Mouse (Mus musculus): ENCODE measurements at regions not wholly inside any gene's neighbourhood (a gene's known extent, or its start where the extent isn't known, plus 50 kb on each side); places are given as distances from the start of the nearest gene placed in this dataset.

DNA sequence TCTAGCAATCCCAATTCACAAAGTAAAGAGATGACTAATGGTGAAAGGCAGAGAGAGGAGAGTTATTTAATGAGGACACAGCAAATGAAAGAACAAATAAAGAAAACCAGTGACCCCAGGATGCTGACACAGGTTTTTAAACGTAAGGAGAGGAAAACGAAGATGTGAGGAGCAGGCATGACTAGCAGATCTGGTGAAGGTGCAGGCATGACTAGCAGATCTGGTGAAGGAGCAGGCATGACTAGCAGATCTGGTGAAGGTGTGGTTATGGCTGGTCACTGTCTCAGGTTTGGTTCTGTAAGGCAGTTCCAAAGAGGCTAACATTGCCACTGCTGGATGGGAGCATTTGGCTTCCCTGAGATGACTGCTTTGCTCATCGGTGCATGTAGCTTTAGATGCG lies 57.0 kb downstream of the Mbl2 start:
- no peak for ATAC-seq
- 78% methylated on average over 4 of the region's 4 CpGs for WGBS
- H3K36me3 ChIP-seq (ENCODE audit: control insufficient read depth, insufficient read depth, low read length): no peaks in the 10 kb centered on the region

DNA sequence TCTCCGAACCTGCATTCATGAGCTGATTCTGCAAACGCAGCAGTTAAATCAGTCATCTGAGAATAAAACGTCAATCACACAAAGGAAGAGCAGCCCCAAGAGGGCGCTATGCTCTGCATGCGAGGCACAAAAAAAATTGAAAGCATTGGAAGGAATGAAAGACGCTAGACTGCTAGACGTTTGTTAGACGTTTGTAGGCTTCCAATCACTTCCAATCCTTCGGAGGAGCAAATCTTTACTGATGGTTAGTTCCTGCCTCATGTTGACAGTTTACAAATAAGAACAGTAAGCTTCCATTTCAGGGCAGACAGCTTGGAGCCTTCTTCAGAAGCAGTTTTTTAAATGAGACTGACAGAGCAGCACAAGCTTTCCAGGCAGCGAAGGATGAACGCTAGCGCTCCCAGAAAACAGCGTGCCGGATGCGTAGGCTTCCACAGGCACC lies 62.5 kb downstream of the Mbl2 start:
- Histone ChIP-seq H3K9ac (ENCODE audit: low read length) (no peak overlapping the region), H3K9me3 (replicated peaks; ENCODE audit: control insufficient read depth, low read length) (no peaks in the 10 kb centered on the region), H3K4me1 (ENCODE audit: control insufficient read depth, insufficient read depth, low read length) (no peaks in the 10 kb centered on the region), H3K4me3 (ENCODE audit: low read depth, low read length) (no peak overlapping the region), H3K36me3 (ENCODE audit: control insufficient read depth, insufficient read depth, low read length) (no peaks in the 10 kb centered on the region), H3K27me3 (replicated peaks; ENCODE audit: control insufficient read depth, insufficient read depth, low read length) (no peaks in the 10 kb centered on the region), H3K4me2 (ENCODE audit: low read length) (no peak overlapping the region), H3K27ac (ENCODE audit: low read depth, low read length) (no peak overlapping the region)
- peak; percentile 82 for DNase-seq (ENCODE audit: low spot score)
- no peak for ATAC-seq
- 46% methylated on average over 15 of the region's 15 CpGs for WGBS

More for the DNA sequence above, 57.0 kb downstream of the Mbl2 start:
- H3K4me1 ChIP-seq (ENCODE audit: control insufficient read depth, insufficient read depth, low read length): no peaks in the 10 kb centered on the region
- no peak overlapping the region for H3K4me3 ChIP-seq (ENCODE audit: low read depth, low read length)
- H3K9me3 ChIP-seq (replicated peaks; ENCODE audit: control insufficient read depth, low read length): no peaks in the 10 kb centered on the region
- no peaks in the 10 kb centered on the region for H3K27me3 ChIP-seq (replicated peaks; ENCODE audit: control insufficient read depth, insufficient read depth, low read length)
- no peak overlapping the region for H3K27ac ChIP-seq (ENCODE audit: low read depth, low read length)
- H3K4me2 ChIP-seq (ENCODE audit: low read length): no peak overlapping the region
- no peak for DNase-seq (ENCODE audit: low spot score)
- no peak overlapping the region for H3K9ac ChIP-seq (ENCODE audit: low read length)

DNA sequence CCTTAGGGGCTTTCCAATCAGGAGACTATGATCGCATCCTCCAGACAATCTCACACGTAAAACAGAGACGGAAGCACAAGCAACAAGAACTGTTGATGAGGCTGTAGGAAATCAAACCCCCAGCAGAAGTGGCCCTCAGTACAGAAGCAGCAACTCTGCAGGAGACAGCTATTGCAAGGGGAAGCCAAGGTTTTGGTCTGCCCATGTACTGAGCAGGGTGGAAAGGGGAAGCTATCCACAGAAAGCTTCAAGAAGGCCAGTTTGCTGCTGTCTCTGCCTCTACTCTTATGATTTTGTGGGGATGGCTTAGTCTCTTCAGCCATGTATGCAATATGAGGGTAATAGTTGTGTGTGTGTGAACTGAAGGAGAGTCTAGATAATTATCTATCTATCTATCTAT lies 63.3 kb downstream of the Mbl2 start:
- ATAC-seq: no peak
- H3K36me3 ChIP-seq (ENCODE audit: control insufficient read depth, insufficient read depth, low read length): no peaks in the 10 kb centered on the region
- DNase-seq (ENCODE audit: low spot score): no peak
- H3K4me3 ChIP-seq (ENCODE audit: low read depth, low read length): no peak overlapping the region
- H3K4me2 ChIP-seq (ENCODE audit: low read length): no peak overlapping the region
- no peaks in the 10 kb centered on the region for H3K4me1 ChIP-seq (ENCODE audit: control insufficient read depth, insufficient read depth, low read length)
- H3K9ac ChIP-seq (ENCODE audit: low read length): no peak overlapping the region
- 98% methylated on average over 3 of the region's 3 CpGs for WGBS
- H3K27ac ChIP-seq (ENCODE audit: low read depth, low read length): no peak overlapping the region
- no peaks in the 10 kb centered on the region for H3K27me3 ChIP-seq (replicated peaks; ENCODE audit: control insufficient read depth, insufficient read depth, low read length)
- H3K9me3 ChIP-seq (replicated peaks; ENCODE audit: control insufficient read depth, low read length): no peaks in the 10 kb centered on the region

DNA sequence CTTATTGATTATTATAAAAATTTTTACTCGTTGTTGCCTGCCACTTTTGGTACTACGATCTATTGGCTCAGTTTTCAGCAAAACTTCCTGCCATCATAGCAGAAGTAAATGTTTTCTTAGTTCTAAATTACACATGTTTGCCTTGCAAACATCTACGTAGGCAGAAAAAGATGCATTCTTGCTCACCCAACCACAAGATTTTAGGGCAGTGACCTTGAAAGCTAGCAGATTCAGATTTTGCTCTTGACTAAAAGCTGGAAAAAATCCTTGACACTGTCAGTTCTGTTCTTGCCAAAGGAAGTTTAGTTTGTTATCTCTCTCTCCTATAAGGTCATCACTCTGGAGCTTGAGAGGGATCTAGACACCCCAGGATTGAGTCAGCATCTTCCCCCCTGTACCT lies 66.8 kb downstream of the Mbl2 start:
- Histone ChIP-seq H3K27ac (ENCODE audit: low read depth, low read length) (no peak overlapping the region), H3K4me2 (ENCODE audit: low read length) (no peak overlapping the region), H3K9ac (ENCODE audit: low read length) (no peak overlapping the region), H3K27me3 (replicated peaks; ENCODE audit: control insufficient read depth, insufficient read depth, low read length) (no peaks in the 10 kb centered on the region), H3K9me3 (replicated peaks; ENCODE audit: control insufficient read depth, low read length) (no peaks in the 10 kb centered on the region), H3K4me3 (ENCODE audit: low read depth, low read length) (no peak overlapping the region), H3K4me1 (ENCODE audit: control insufficient read depth, insufficient read depth, low read length) (no peaks in the 10 kb centered on the region), H3K36me3 (ENCODE audit: control insufficient read depth, insufficient read depth, low read length) (no peaks in the 10 kb centered on the region)
- no peak for ATAC-seq
- 89% methylated on average over 3 of the region's 3 CpGs for WGBS
- DNase-seq (ENCODE audit: low spot score): no peak

DNA sequence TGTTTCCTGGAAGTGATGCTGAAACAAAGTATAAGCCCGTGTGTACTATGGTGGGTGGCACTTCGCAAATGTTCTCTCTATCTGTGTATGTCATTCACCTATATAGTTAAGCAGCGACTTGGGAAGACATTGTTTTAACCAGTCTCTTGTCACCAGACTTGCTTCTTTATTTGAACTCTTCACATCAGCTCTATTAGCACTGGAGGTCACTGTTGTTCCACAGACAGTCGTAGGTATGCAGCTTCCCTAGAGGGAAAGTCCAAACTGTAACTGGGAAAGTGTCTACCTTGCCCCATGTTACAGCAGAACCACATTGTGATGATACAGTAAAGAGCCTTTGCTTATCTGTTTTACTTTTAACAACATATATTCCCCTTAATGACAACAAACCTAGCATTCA lies 69.5 kb downstream of the Mbl2 start:
- H3K27ac ChIP-seq (ENCODE audit: low read depth, low read length): no peak overlapping the region
- H3K4me3 ChIP-seq (ENCODE audit: low read depth, low read length): no peak overlapping the region
- 81% methylated on average over 4 of the region's 4 CpGs for WGBS
- no peaks in the 10 kb centered on the region for H3K36me3 ChIP-seq (ENCODE audit: control insufficient read depth, insufficient read depth, low read length)
- H3K4me1 ChIP-seq (ENCODE audit: control insufficient read depth, insufficient read depth, low read length): no peaks in the 10 kb centered on the region
- no peaks in the 10 kb centered on the region for H3K9me3 ChIP-seq (replicated peaks; ENCODE audit: control insufficient read depth, low read length)
- no peaks in the 10 kb centered on the region for H3K27me3 ChIP-seq (replicated peaks; ENCODE audit: control insufficient read depth, insufficient read depth, low read length)
- H3K9ac ChIP-seq (ENCODE audit: low read length): no peak overlapping the region
- no peak overlapping the region for H3K4me2 ChIP-seq (ENCODE audit: low read length)
- DNase-seq (ENCODE audit: low spot score) (no peak), ATAC-seq (no peak)

DNA sequence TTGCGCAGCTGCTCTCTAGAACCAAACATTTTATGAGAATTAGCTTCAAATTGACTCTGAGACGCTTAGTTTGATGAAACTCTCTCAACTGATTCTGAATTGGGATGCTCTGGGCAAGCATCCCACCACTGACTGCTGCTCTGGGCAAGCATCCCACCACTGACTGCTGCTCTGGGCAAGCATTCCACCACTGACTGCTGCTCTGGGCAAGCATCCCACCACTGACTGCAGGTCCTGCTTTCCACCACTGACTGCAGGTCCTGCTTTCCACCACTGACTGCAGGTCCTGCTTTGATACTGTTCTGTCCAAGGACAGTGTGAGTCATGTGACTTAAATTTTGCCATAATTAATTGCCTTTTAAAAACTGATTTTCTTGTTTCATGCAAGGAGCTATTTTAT lies 73.6 kb downstream of the Mbl2 start:
- no peaks in the 10 kb centered on the region for H3K4me1 ChIP-seq (ENCODE audit: control insufficient read depth, insufficient read depth, low read length)
- WGBS: 81% methylated on average over 2 of the region's 2 CpGs
- no peak overlapping the region for H3K27ac ChIP-seq (ENCODE audit: low read depth, low read length)
- no peaks in the 10 kb centered on the region for H3K36me3 ChIP-seq (ENCODE audit: control insufficient read depth, insufficient read depth, low read length)
- no peak overlapping the region for H3K9ac ChIP-seq (ENCODE audit: low read length)
- DNase-seq (ENCODE audit: low spot score): peak; percentile 6
- H3K9me3 ChIP-seq (replicated peaks; ENCODE audit: control insufficient read depth, low read length): no peaks in the 10 kb centered on the region
- no peak for ATAC-seq
- H3K4me3 ChIP-seq (ENCODE audit: low read depth, low read length): no peak overlapping the region
- H3K27me3 ChIP-seq (replicated peaks; ENCODE audit: control insufficient read depth, insufficient read depth, low read length): no peaks in the 10 kb centered on the region
- H3K4me2 ChIP-seq (ENCODE audit: low read length): no peak overlapping the region

DNA sequence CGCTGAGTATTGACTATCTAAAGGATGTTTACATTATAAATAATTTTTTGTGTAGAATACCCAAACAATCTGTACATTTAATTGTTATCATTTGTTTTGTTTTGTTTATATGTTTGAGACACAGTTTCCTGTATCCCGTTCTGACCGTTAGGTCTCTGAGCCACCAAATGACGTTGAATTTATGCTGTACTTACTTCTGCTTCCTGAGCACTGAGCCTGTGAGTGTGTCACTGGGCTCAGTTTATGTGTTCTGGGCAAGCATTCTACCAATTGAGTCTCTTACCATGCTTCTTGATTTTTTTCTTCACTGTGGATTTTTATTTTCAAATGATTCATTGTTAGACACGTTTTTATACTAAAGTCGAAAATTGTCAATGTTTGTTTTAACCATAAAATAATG lies 74.2 kb downstream of the Mbl2 start:
- ATAC-seq: no peak
- WGBS: 85% methylated on average over 6 of the region's 6 CpGs

DNA sequence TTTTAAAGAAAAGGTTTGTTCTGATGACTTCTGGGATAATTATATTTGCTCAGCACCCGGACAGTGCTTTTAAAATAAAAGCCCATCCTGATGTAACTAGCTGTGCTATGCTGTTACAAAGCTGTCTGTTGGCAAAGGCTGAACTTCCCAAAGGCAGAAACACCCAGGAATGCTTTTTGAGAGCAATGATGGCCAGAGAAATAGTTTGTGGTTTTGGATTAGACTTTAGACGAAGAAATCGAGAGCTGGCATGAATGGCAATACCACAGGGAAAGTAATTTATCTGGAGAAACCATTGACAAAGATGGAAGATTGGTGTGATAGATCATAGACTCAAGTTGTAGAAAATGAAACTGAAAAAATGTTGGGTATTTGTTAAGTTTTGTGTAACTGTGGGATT lies 84.6 kb downstream of the Mbl2 start:
- H3K4me3 ChIP-seq (ENCODE audit: low read depth, low read length): no peak overlapping the region
- DNase-seq (ENCODE audit: low spot score): no peak
- no peaks in the 10 kb centered on the region for H3K27me3 ChIP-seq (replicated peaks; ENCODE audit: control insufficient read depth, insufficient read depth, low read length)
- 87% methylated on average over 3 of the region's 3 CpGs for WGBS
- no peaks in the 10 kb centered on the region for H3K36me3 ChIP-seq (ENCODE audit: control insufficient read depth, insufficient read depth, low read length)
- ATAC-seq: no peak
- H3K4me2 ChIP-seq (ENCODE audit: low read length): no peak overlapping the region
- H3K27ac ChIP-seq (ENCODE audit: low read depth, low read length): no peak overlapping the region
- no peak overlapping the region for H3K9ac ChIP-seq (ENCODE audit: low read length)
- H3K9me3 ChIP-seq (replicated peaks; ENCODE audit: control insufficient read depth, low read length): no peaks in the 10 kb centered on the region
- no peaks in the 10 kb centered on the region for H3K4me1 ChIP-seq (ENCODE audit: control insufficient read depth, insufficient read depth, low read length)

More for the DNA sequence above, 74.2 kb downstream of the Mbl2 start:
- no peak overlapping the region for H3K4me3 ChIP-seq (ENCODE audit: low read depth, low read length)
- DNase-seq (ENCODE audit: low spot score): no peak
- no peak overlapping the region for H3K9ac ChIP-seq (ENCODE audit: low read length)
- H3K27ac ChIP-seq (ENCODE audit: low read depth, low read length): no peak overlapping the region
- H3K27me3 ChIP-seq (replicated peaks; ENCODE audit: control insufficient read depth, insufficient read depth, low read length): no peaks in the 10 kb centered on the region
- H3K9me3 ChIP-seq (replicated peaks; ENCODE audit: control insufficient read depth, low read length): no peaks in the 10 kb centered on the region
- no peaks in the 10 kb centered on the region for H3K4me1 ChIP-seq (ENCODE audit: control insufficient read depth, insufficient read depth, low read length)
- H3K36me3 ChIP-seq (ENCODE audit: control insufficient read depth, insufficient read depth, low read length): no peaks in the 10 kb centered on the region
- H3K4me2 ChIP-seq (ENCODE audit: low read length): no peak overlapping the region

DNA sequence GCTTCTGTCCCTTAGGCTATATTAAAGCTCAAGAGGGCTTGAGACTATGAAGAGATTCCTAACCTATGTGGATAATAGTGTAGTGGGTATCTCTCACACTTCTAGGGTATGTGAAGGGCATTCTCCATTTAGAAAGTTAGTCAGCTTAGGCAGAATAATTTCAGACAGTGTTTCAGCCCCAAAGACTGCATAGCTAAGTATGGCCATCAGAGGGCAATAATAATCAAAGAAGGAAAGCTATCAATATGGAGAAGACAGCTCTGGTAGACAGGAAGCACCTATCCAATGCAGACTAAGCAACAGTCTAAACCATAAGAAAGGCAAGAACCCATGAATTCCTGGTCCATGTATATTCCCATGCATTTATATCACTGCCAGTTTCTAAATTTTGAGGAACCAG lies 95.0 kb downstream of the Mbl2 start:
- Histone ChIP-seq H3K4me3 (ENCODE audit: low read depth, low read length) (no peak overlapping the region), H3K4me2 (ENCODE audit: low read length) (no peak overlapping the region), H3K27me3 (replicated peaks; ENCODE audit: control insufficient read depth, insufficient read depth, low read length) (no peaks in the 10 kb centered on the region), H3K9ac (ENCODE audit: low read length) (no peak overlapping the region), H3K9me3 (replicated peaks; ENCODE audit: control insufficient read depth, low read length) (no peaks in the 10 kb centered on the region; the same call in 1 of the 2 replicates), H3K36me3 (ENCODE audit: control insufficient read depth, insufficient read depth, low read length) (no peaks in the 10 kb centered on the region), H3K4me1 (ENCODE audit: control insufficient read depth, insufficient read depth, low read length) (no peaks in the 10 kb centered on the region), H3K27ac (ENCODE audit: low read depth, low read length) (no peak overlapping the region)
- ATAC-seq (no peak), DNase-seq (ENCODE audit: low spot score) (no peak)

DNA sequence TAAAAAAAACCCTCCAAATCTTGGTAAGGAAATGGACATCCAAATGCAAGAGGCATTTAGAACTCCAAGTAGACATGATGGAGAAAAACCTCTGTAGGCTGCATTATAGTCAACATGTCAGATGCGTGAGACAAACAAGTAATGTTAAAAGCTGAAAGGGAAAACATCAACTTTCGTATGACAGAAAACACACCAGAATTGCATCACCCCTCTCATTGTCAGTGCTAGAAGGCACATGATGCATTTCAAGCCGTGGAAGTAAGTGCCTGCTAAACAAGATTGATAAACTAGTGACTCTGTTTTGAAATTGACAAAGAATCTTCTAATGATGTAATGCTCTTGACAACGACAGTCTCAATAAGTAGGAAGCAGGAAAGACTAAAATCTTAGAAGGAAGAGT lies 96.1 kb downstream of the Mbl2 start:
- 89% methylated on average over 4 of the region's 4 CpGs for WGBS

More for the DNA sequence above, 96.1 kb downstream of the Mbl2 start:
- H3K27ac ChIP-seq (ENCODE audit: low read depth, low read length): no peak overlapping the region
- H3K27me3 ChIP-seq (replicated peaks; ENCODE audit: control insufficient read depth, insufficient read depth, low read length): no peaks in the 10 kb centered on the region
- ATAC-seq (no peak), DNase-seq (ENCODE audit: low spot score) (no peak)
- H3K9ac ChIP-seq (ENCODE audit: low read length): no peak overlapping the region
- H3K9me3 ChIP-seq (replicated peaks; ENCODE audit: control insufficient read depth, low read length): no peaks in the 10 kb centered on the region; the same call in 1 of the 2 replicates
- no peaks in the 10 kb centered on the region for H3K36me3 ChIP-seq (ENCODE audit: control insufficient read depth, insufficient read depth, low read length)
- H3K4me3 ChIP-seq (ENCODE audit: low read depth, low read length): no peak overlapping the region
- no peaks in the 10 kb centered on the region for H3K4me1 ChIP-seq (ENCODE audit: control insufficient read depth, insufficient read depth, low read length)
- no peak overlapping the region for H3K4me2 ChIP-seq (ENCODE audit: low read length)
